Mouse (Mus musculus): ENCODE measurements around the gene Sik2.

- no peak for TF ChIP-seq CTCF (IDR thresholded peaks at IDR 0.05; ENCODE audit: low read depth)
- TF ChIP-seq EP300 (optimal IDR thresholded peaks at IDR 0.05), result no peak
Observed at GRCm38 (mm10) chr9:50858681-50859080, 150.2 kb downstream of the Sik2 start.

Measured in stomach, postnatal 0 days (tissue).